Mouse (Mus musculus) T-helper 1 cell (primary cell): Measurements from ENCODE around the gene Tmtc2.

Source experiments
- in situ Hi-C: fragments of 300-600 bp; cut with MboI, MseI; formaldehyde crosslinking; loops from one replicate; pipeline ENCODE4 v1.15.1; 2025; ENCODE audit warnings: high pct_unique_total_duplicates

The Tmtc2 gene

DNA sequence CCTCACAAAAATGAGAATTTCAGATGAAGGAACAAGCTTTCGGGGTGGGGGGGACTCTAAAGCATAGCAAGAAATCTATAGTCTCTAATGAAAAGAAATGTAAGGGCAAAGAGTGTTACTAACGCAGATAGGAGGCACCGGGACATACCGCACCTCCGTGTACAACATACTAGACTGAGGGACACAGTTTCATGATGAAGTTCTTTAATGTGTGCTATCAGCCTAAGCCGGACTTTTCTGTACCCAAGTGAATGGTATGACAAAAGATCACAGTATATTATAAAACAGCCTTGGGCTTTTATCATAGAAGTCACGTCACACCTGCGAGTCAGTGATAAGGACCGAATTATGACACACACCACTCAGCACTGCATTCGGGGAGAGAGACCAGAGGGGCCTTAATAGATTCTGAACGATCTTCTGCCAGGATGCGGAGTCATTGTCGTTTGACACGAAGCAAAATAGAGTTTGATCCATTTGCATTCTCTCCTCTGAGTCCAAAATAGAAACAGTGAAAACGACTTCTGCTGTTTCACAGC lies 156.3 kb downstream of the Tmtc2 start:
- in situ Hi-C loops = loop anchor here (10.0 kb wide), 1 partner anchor 703 kb away; no protein-coding TSS in a partner anchor

DNA sequence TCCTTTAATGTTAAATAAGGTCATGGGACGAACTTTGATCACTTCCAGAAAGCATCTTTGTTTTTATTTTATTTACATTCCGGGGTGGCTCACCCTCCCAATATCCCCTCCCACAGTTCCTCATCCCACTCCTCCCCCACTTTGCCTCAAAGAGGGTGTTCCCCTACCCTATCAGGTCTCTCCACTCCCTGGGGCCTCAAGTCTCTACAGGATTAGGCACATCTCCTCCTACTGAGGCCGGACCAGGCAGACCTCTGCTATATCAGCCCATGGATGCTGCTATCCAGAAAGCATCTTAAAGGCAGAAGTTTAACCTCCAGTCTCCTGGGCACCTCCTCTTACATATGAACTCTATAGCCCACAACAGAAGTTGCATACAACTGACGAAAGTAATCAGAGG lies 157.7 kb downstream of the Tmtc2 start:
- in situ Hi-C loops = loop anchor here (10.0 kb wide), 1 partner anchor 702 kb away; no protein-coding TSS in a partner anchor

DNA sequence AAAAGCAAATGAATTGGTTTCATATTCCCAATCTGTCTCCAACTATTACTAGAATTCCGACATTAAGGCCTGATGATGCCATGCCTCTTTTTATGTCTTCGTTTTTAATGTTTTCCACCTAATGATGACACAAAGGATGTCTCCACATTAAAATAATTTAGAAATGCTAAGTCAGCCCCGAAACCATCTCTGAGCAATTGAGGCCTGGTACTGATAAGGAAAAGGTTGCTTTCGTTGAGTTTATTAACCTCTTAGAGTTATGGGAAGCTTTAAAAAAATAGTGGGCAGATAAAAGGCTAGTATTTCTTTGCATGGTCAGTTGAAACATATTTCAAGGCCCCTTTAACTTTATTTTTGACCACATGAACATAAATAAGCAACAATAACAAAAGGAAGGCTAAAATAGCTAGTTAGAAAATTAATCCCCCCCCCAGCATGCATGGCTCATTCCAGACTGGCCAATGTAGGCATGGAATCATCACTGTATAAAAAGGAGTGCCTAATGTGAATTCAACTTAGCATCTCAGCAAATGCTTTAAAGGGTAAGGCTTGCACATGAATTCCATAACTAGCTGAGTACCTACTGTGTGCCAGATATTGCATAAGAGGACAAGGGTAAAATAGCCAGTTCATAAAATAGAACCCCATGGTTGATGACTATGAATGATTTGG lies 168.3 kb downstream of the Tmtc2 start:
- in situ Hi-C loops = no loop called here

DNA sequence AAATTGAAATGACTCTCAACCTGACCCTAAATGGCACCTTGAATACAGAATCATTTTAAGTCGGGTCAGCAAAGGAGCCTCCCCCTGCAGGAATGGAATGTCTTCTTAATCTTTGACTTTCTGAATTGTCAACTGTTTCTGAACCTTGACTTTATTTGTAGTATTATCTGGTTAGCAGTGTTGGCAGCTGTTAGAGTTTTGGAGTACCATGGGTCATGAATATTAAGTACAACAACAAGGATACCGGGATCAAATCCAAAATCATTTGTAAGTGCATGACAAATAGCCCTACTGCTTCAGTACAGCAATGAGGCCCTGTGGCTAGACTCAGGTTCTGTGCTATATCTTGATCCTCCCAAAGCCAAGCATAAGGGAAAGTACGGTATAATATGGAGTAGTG lies 170.3 kb downstream of the Tmtc2 start:
- in situ Hi-C loops = no loop called here

DNA sequence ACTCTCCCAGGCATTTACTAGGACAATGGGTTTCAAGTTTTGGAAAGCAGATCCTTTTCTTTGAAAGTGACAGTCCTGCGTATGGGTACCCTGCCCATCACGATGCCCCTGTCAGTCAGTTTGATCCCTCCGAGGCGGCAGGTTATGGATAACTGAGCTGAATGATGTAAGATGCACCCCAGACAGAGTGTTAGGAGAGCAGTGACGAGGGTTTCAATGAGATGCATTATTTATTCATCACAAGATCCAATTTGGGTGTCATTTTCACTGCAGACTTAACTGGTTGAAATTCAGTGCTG lies 171.8 kb downstream of the Tmtc2 start:
- in situ Hi-C loops = no loop called here

DNA sequence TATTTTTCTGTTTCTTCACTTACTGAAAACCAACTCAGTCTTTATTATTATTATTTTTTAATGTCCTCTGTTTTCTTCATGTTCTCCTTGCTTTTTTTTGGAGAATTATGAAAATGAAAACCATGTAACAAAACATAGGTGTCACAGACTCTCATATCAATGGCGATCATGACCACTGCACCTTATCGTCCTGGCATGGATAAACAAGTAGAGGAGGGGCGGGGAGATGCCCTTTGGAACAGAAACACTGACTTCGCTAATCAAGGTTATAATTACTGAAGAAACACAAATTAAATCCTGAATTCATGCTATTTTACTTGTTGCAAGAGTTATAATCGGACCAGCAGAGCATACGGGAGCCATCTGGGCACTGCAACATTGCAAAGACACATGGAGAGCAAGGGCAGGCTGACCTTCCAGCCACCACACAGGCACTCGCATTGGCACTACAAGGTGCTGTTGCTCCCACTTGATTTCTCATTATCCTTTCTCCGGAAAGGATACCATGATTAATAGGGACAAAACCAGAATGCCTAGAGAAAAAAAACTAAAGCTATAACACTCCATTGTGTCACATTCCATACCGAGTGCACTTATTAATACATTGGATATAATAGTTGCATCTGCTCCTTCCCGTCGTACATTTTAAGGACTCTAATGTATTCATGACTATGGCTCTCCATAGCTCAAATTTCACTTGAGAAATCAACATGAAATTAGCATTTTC lies 172.3 kb downstream of the Tmtc2 start:
- in situ Hi-C loops = no loop called here

DNA sequence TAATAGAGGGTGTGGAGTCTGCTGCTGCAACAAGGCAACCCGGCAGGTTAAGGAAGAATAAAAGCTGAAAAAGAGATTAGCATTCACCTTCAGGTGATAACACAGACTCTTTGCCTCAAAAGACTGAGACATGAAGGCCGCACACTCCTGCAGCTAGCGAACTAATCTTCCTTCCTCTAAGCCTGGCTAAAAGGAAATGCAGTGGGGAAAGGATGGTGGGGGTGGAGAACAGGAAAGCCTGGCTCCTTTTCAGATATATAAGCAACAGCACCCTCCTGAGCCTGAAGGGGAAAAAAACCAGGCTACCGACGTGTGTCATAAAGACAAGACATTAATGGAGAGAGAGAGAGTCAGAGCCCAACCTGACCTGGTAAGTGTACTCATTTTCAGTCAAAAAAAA lies 174.9 kb downstream of the Tmtc2 start:
- in situ Hi-C loops = no loop called here

DNA sequence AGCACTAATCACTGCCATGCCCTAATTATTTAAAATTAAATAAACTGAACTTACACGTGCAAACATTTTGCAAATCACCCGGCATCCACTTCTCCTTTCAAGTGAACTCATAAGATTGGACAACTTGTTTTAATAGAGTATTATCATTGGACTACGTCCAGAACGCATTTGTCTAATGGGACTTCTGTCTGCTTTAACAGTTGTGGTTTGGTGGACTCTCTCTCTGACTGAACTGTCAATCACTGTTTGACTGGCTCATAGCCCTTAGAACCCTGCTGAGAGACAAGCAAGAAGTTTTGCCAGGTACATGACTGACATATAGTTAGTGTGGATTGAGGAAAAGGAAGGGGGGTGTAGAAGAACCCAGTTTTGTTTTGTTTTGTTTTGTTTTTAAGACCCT lies 190.2 kb downstream of the Tmtc2 start:
- in situ Hi-C loops = no loop called here

DNA sequence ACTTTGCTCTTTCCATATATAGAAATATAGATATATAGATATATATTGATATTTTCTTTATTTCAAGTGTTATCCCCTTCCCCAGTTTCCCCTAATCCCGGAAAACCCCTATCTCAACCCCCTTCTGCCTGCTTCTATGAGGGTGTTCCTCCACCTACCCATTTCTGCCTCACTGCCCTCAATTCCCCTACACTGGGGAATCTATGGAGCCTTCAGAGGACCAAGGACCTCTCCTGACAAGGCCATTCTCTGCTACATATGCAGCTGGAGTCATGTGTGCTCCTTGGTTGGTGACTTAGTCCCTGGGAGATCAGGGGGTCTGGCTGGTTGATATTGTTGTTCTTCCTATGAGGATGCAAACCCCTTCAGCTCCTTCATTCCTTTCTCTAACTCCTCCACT lies 192.5 kb downstream of the Tmtc2 start:
- in situ Hi-C loops = no loop called here

DNA sequence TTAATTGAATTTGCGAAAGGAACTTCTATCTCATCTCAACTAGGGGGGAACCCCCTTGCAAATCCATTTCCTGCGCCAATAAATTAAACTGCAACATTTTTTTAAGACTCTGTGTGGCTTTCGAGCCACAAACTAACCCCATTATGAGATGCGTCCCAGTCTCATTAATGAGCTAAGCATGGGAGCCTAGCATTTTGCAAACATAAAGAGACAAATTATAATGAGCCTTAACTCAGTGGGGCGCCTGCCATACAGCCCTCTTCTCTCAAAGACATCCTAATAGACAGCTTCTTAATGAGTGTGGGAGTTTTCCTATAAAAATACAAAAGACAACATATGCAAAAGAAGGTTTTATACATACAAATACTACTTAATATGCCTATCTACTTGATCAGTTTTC lies 193.0 kb downstream of the Tmtc2 start:
- in situ Hi-C loops = no loop called here

DNA sequence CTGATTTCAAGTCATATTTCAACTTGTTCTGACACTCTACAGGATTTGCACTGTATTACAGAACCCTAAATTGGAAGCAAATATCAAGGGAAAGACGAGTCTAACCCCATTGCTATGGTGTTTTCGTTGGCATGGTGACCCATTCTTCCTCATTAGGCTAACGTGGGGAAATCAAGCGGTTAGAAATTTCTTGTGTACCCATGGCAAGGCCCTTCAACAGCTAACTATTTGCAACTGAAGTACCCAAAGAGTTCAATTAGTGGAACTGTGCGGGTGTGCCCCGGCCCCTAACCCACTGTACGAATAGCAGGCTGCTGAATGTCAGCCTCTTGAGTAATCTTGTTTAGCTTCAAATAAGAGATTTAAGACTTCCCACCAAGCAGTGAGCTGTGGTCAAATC lies 193.7 kb downstream of the Tmtc2 start:
- in situ Hi-C loops = no loop called here

DNA sequence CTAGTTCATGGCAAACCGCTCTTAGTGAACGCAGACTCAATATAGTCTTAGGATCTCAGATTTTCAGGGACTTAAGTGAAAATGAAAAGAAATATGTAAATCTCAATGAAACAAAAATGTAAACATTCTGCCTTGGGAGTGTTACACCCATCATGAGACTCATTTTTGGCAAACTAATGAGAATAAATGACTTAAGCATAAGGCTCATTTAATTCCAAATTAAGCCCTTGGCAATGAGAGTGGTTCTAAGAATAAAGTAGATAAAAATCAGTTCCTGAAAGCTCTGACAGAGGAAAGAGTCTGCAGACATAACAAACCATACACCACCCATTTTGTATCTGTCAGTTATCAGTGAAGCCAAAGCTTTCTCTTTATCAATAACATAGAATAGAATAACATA lies 196.5 kb downstream of the Tmtc2 start:
- in situ Hi-C loops = no loop called here

DNA sequence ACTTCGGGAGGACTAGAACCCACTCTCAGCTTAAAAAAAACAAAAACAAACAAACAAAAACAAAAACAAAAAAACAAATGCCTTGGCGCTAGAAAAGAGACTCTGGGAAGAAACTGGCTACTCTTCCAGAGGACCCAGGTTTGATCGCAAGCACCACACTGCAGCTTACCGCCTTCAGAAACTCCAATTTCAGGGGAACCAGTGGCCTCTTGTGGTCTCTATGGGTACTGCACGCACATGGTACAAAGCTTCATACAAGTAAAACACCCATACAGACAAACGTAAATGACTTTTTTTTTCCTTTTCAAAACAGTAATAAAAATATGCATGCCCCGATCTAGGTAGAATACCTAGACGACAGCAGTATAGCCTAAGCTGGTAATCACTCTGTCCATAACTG lies 201.0 kb downstream of the Tmtc2 start:
- in situ Hi-C loops = no loop called here

DNA sequence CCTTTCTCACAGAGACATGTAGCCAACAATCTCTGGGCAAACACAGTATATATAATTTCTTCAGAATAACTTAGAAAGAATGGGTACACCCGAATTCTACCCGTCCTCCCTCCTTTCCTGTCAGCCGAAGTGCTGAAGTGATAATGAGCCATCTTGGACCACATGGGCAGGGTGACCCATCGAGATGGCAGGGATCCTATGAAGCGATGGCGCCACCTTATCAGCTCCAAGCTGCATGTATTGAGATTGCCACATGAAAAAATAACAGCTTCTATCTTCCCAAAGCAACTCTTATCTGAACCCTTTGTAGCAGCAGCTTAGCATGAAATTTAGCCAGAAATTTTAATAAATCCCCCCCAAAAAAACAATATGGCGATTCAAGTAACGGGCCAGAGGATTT lies 206.0 kb downstream of the Tmtc2 start:
- in situ Hi-C loops = no loop called here

DNA sequence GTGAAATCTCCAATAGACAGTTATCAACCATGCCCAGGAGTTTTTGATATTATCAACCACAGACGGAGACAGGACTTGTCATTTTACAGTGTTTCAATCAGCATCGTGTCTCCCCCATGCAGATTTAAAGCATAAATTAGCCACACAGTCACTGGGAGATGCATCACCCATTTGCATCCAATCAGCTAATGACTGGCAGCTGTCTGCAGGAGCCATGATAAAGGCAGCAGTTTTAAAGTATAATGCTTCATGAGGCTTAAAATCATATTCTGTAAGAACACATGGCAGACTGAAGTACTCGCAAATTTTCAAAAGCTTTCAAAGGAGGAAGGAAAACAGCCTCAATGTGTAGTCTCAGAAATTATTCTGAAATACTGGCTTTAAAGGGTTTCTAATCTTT lies 209.8 kb downstream of the Tmtc2 start:
- in situ Hi-C loops = no loop called here

DNA sequence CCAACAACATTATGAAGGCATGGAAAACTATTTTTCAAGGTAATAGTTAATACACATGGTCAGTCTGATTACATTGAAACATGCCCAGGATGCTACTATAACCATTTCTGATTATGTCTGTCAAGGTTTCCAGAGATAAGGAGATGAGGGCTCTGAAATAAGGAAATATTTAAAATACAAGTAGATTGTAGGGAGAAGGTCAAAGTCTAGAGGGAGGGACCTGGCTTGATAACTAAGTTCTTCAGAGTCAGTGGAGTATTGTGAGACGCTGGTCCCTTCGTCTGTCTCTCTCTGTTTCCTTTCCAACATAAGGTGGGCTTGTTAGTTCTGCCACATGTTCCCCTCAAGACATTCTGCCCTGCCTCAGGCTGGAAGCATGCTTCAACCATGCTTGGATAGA lies 223.9 kb downstream of the Tmtc2 start:
- in situ Hi-C loops = no loop called here

DNA sequence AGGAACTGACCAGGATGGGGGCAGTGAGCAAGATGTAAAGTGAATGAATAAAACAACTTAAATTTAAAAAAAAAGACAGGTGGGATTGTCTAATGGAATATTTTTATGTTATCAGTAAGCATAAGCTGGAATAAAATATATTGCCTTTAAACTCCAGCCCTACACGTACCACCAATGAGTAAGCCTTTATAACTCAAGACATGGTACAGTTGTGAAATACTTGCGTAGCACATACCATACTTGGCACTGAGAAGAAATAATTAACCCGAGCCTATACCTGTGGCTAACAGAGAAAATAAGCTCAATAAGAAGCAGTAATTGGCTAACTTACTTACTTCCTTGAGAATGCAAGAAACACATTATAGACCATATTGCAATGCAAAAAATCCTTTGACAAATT lies 228.3 kb downstream of the Tmtc2 start:
- in situ Hi-C loops = no loop called here

DNA sequence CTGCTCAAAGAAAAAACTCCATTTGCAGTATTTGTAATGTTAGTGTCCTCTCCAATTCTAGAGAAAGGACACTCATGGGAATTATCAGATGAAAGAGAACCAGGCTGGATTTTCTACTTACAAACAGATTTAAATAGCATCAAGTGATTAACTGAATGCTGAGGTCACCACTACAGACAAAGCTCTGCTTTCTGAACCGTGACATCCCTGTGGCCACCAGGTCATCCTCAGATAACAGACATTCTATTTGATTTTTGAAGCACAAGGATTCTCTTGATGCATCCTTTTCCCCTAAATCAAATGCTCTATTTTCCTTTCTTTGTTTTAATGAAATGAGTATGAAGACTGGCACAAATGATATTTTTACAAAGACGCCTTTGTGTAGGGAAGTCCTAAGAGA lies 241.4 kb downstream of the Tmtc2 start:
- in situ Hi-C loops = no loop called here

DNA sequence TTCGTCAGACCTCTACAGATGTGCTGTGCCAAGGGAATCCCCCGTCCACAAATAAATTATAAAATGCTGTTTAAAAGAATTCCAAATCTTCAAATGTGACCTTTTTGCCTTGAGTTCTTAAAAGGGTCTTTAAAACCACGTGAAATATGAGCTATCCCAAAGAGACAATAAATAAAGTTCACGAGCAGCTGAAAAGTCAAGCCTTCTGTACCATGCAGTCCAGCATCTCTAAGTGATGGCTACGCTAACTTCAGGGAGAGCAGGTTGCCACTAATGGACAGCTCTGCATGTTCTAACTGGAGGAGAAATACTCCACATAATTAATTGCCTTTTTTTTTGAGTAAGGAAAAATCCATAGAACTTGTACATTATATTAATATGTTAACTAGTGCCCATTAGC lies 243.9 kb downstream of the Tmtc2 start:
- in situ Hi-C loops = no loop called here

DNA sequence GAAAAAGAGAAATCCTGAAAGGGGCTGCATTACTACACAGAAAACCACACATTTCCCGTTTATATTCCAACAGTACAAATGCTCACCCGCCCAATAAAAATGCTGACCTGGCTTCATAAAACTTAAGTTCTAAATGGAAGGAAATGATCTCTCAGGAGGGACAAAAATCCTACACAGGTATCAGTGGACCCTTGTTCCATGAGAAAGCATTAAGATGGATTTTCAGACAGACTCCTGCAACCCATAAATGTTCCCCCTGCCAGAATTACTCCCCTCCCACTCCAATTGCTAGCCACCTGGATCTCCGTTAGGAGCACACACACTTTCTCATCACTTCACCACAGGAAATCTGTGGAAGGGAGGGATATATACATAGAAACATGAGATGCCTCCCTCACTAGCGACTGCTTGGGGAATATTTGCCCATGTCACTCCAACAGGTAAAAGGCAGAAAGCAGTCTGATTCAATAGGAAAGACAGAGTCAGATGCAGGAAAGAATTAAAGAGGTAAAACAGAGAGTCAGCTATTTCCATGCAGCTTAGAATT lies 250.5 kb downstream of the Tmtc2 start:
- in situ Hi-C loops = no loop called here

DNA sequence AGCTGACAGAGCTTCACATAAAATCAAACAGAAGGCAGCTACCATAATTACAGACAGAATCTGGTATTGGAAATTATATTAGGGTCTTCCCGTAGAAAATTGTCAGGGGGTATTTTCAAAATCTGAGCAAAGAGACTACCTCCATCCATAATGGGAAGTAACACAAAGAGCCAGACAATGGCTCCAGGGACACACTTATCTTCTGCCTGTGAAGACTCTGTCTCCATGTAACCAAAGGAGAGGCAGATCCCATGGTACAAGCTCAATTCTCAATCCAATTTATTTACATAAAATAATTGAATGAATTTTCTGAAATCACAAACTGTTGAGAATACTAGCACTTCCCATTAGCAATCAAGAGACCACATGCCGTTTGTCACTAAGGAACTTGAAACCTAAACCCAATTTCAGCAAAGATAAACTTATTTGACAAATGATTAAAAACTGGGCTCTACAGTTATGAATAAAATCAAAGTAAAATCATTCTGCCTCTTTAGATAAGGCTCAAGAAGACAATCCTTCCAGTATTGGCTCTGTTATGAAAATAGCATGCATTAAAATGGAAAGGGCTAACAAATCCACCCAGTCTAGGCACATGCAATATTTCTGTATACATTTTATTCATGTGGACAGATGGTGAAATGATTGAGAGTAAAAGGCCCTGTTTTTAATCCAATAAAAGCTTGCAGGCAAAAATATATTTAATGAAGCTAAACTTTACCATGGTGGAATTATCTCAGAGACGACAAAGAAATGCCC lies 254.8 kb downstream of the Tmtc2 start:
- in situ Hi-C loops = no loop called here

DNA sequence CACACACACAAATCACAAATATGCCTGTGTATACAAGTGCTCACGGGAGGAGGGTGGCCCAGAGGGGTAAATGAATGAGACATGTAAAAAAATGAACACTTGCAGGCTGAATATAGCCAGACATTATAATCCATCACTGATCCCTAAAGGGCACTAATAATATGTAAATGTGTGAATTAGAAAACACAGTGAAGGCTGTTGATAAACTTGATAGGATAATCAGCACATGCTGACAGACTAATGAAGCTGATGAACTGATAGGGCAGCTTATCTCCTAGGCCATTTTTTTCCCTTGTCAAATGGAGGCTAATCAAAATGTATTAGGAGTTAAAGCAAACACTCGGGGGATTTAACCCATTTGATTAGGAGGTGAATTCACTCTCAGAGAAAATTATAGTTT lies 255.4 kb downstream of the Tmtc2 start:
- in situ Hi-C loops = no loop called here
